8 mouse cellular contexts compared by ENCODE assay signal in the genomic region with DNA sequence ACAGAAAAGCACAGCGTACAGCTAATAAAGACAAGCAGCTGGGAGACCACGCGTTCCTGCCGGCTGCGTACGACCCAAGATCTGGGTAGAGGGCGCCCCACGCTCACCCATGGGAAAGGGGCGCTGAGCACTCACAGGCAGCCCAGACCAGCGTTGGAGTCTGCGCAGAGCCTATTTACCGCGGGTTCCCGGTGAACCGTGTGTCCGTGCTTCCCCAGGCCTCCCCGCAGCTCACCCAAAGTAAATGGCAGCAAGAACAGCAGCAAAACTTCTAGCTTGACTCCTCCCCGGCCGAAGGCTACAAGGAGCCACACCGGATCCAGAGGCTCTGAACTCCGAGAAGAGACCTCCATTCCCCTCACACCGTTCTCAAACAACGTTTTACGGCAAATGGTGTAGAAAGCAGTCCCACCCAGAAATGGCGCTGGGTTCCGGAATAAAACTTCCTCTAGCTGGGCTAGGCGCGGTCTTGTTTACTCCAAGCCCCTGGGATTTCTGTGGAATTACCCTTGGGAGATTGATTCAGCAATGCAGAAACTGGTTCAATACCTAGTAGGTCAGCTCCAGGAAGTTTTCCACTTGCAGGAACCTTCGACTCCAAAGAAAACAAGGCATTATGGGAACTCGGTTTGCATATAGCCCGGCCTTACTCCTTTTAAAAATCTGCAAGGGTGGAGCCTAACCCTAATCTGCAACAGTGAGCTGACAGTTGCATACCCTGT. TPM values are rescaled to one million over a fixed set of nuclear protein-coding genes. Genes with fewer than 3 reads are reported as not detected.
DNase-seq lines count a peak whose midpoint lies in the region; ATAC-seq and TF ChIP-seq lines count a peak whose summit lies in the region.

A gene (minus strand): TSS at position 634 of the 722 bp plus-strand sequence.

- H3K4me1 ChIP-seq in bone marrow, adult 2 months (ENCODE audit: control insufficient read depth, insufficient read depth, low read length) = no peaks in the 10 kb centered on the region; the same call in 1 of the 2 replicates
- H3K4me1 ChIP-seq in embryonic facial prominence, embryonic 15.5 days = no peaks in the 10 kb centered on the region
- no peaks in the 10 kb centered on the region; the same call in none of the 2 replicates for H3K4me1 ChIP-seq in limb, embryonic 14.5 days (ENCODE audit: control insufficient read depth, insufficient read depth, low read length)
- H3K4me1 ChIP-seq in midbrain, postnatal 0 days (ENCODE audit: insufficient read depth, low read length) = 0 out of 2 replicates have a peak, but pooled peaks cover 2% of the 10 kb centered on the region

- H3K27me3 ChIP-seq in embryonic facial prominence, embryonic 15.5 days = no peaks in the 10 kb centered on the region
- no peaks in the 10 kb centered on the region for H3K27me3 ChIP-seq in limb, embryonic 14.5 days (ENCODE audit: control insufficient read depth, insufficient read depth, low read length)
- no peaks in the 10 kb centered on the region for H3K27me3 ChIP-seq in midbrain, postnatal 0 days (ENCODE audit: insufficient read depth, low read length)

- peak within 1 kb of the TSS; percentile 90 for H3K27ac ChIP-seq in bone marrow, adult 2 months (ENCODE audit: control insufficient read depth, insufficient read depth, low read depth, low read length, poor library complexity)
- H3K27ac ChIP-seq in embryonic facial prominence, embryonic 15.5 days (replicated peaks) = peak within 1 kb of the TSS; percentile 98
- H3K27ac ChIP-seq in limb, embryonic 14.5 days (replicated peaks; ENCODE audit: low read depth, low read length) = peak within 1 kb of the TSS; percentile 91
- peak within 1 kb of the TSS; percentile 96 for H3K27ac ChIP-seq in midbrain, postnatal 0 days (ENCODE audit: low read depth, low read length)

- peak; percentile 95 for DNase-seq in 416B (ENCODE audit: low read depth)
- peak; percentile 89 for DNase-seq in heart, adult 8-10 months (ENCODE audit: low spot score)
- peak; percentile 92 for DNase-seq in kidney, adult 9 months
- peak; percentile 92 for DNase-seq in limb, embryonic 14.5 days (ENCODE audit: low spot score)
- DNase-seq in midbrain, postnatal 0 days (ENCODE audit: low spot score) = peak; percentile 93
- DNase-seq in spleen, postnatal 14 days (ENCODE audit: low spot score in 2 of 2) = peak; percentile 77 to 81

- peak within 1 kb of the TSS; percentile 62 for H3K4me3 ChIP-seq in bone marrow, adult 2 months (replicated peaks; ENCODE audit: control insufficient read depth, low read depth, low read length)
- peak within 1 kb of the TSS; percentile 68 for H3K4me3 ChIP-seq in embryonic facial prominence, embryonic 15.5 days (replicated peaks)
- H3K4me3 ChIP-seq in limb, embryonic 14.5 days (replicated peaks; ENCODE audit: low read length) = peak within 1 kb of the TSS; percentile 46
- peak within 1 kb of the TSS; percentile 59 for H3K4me3 ChIP-seq in midbrain, postnatal 0 days (ENCODE audit: low read depth, low read length)

- ATAC-seq in embryonic facial prominence, embryonic 15.5 days (ENCODE audit: insufficient number of reproducible peaks, low FRiP score, low TSS enrichment, low read depth) = peak; percentile 98
- peak; percentile 96 for ATAC-seq in limb, embryonic 14.5 days (ENCODE audit: low FRiP score, low read depth)
- ATAC-seq in midbrain, postnatal 0 days (ENCODE audit: low FRiP score) = peak; percentile 99

- peak; percentile 89; the same call in 1 of the 2 replicates for TF ChIP-seq POLR2A in bone marrow, adult 2 months (IDR thresholded peaks at IDR 0.05; ENCODE audit: borderline replicate concordance, control insufficient read depth, low read depth, low read length)
- TF ChIP-seq POLR2A in limb, embryonic 14.5 days (IDR thresholded peaks at IDR 0.05; ENCODE audit: borderline replicate concordance, extremely low read depth, insufficient read depth, insufficient read length) = peak; percentile 71; the same call in 1 of the 2 replicates

- H3K4me2 ChIP-seq in embryonic facial prominence, embryonic 15.5 days (replicated peaks) = peak within 1 kb of the TSS; percentile 47
- peak within 1 kb of the TSS; percentile 49 for H3K4me2 ChIP-seq in limb, embryonic 14.5 days (replicated peaks; ENCODE audit: low read depth, low read length, severe bottlenecking)
- H3K4me2 ChIP-seq in midbrain, postnatal 0 days (ENCODE audit: low read depth, low read length, poor library complexity, severe bottlenecking) = peak within 1 kb of the TSS; percentile 47

- 0% methylated on average over 31 of the region's 31 CpGs for WGBS in bone marrow, adult 2 months
- WGBS in embryonic facial prominence, embryonic 15.5 days = under 1% methylated on average over 31 of the region's 31 CpGs
- under 1% methylated on average over 31 of the region's 31 CpGs for WGBS in limb, embryonic 14.5 days
- WGBS in midbrain, postnatal 0 days = under 1% methylated on average over 31 of the region's 31 CpGs

- H3K9me3 ChIP-seq in embryonic facial prominence, embryonic 15.5 days (replicated peaks) = no peaks in the 10 kb centered on the region
- H3K9me3 ChIP-seq in limb, embryonic 14.5 days (ENCODE audit: control insufficient read depth, low read length) = no peaks in the 10 kb centered on the region
- no peaks in the 10 kb centered on the region for H3K9me3 ChIP-seq in midbrain, postnatal 0 days (ENCODE audit: low read length)

- TF ChIP-seq CTCF in bone marrow, adult 2 months (IDR thresholded peaks at IDR 0.05; ENCODE audit: control insufficient read depth, insufficient read depth, low read length) = peak; percentile 67; the same call in 1 of the 2 replicates
- TF ChIP-seq CTCF in midbrain, postnatal 0 days (IDR thresholded peaks at IDR 0.05) = peak; percentile 81

- peaks cover 9% of the 10 kb centered on the region for H3K36me3 ChIP-seq in embryonic facial prominence, embryonic 15.5 days
- peaks cover 13% of the 10 kb centered on the region for H3K36me3 ChIP-seq in limb, embryonic 14.5 days (ENCODE audit: control insufficient read depth, insufficient read depth, low read length)
- H3K36me3 ChIP-seq in midbrain, postnatal 0 days (ENCODE audit: insufficient read depth, low read length) = no peaks in the 10 kb centered on the region

- H3K9ac ChIP-seq in embryonic facial prominence, embryonic 15.5 days = peak within 1 kb of the TSS; percentile 66
- peak within 1 kb of the TSS; percentile 74 for H3K9ac ChIP-seq in limb, embryonic 14.5 days (ENCODE audit: low read depth, low read length, severe bottlenecking)
- peak within 1 kb of the TSS; percentile 86 for H3K9ac ChIP-seq in midbrain, postnatal 0 days (replicated peaks; ENCODE audit: low read length, poor library complexity, severe bottlenecking)

RNA-seq across cellular contexts. Expression of the gene that starts here (rescaled TPM):
- 47.5 and 73.9 TPM in 2 replicates for polyA plus RNA-seq in bone marrow, adult 2 months (2011; ENCODE audit: insufficient read depth, insufficient read length, low replicate concordance, missing spikeins)
- 61.7 and 66.5 TPM in 2 replicates for polyA plus RNA-seq in embryonic facial prominence, embryonic 15.5 days (2015; fragmentation: Nextera tagmentation; extraction: Ambion mirVana)
- 10 to 100 TPM; 62.8 to 70.8 (median 66.0) TPM for total RNA-seq in heart, adult 8-10 months (2022)
- polyA plus RNA-seq in limb, embryonic 14.5 days (2012; rRNA removed) = 47.2 and 48.4 TPM in 2 replicates
- 62.2 and 66.5 TPM in 2 replicates for polyA plus RNA-seq in limb, embryonic 14.5 days (2014; fragmentation: Nextera tagmentation; extraction: Ambion mirVana)
- 59.7 and 60.3 TPM in 2 replicates for total RNA-seq in midbrain, postnatal 0 days (2014; rRNA removed)
- 39.3 and 41.1 TPM in 2 replicates for polyA plus RNA-seq in midbrain, postnatal 0 days (2015; fragmentation: Nextera tagmentation; extraction: Ambion mirVana)

Comparison
In these comparisons a context has a peak if more than half of its experiments do, and no peak if none do; other contexts are left out.
1. Peak in every context shown above with its lines: DNase-seq, ATAC-seq, H3K4me3 ChIP-seq and H3K27ac ChIP-seq.